Mouse (Mus musculus) spleen, adult 2 months (tissue): ENCODE results near the gene Cklf.
"Not testable (repeated sequence)": the region's sequence is repeated elsewhere in the genome, so short reads cannot be mapped to it uniquely, and the experiment has no call there.

Source experiments
- CTCF ChIP-seq: fragments of 200-500 bp; IDR thresholded peaks from 2 replicates; pipeline ENCODE4 v1.5.1; 2011; ENCODE audit warnings: mild to moderate bottlenecking, inconsistent platforms; ENCODE audit not compliant: insufficient read depth, insufficient read length, insufficient replicate concordance; ENCODE audit errors: extremely low read depth
- POLR2A ChIP-seq: fragments of 200-500 bp; IDR thresholded peaks from 2 replicates; pipeline ENCODE4 v1.6.1; 2011; ENCODE audit warnings: low read depth, low read length, inconsistent platforms

DNA sequence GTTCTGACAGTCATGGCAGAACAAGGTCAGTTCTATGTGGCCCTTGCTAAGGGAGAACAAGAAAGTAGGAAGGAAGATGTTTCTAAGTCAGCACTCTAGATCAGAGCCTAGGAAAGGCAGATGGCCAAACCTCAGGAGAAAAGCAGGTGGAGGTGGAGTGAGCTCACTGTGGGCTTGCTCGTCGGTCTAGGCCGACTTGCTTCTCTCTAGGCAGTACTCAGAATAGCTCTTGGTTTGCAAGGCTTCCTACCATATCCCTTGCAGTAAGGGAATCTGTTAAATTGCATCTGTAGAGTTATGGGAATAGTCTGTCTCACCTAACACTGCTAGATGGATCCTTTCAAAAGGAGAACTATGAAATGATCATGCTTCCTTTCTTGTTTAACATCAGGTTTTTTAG, 61.4 kb downstream of the Cklf start:
- TF ChIP-seq CTCF, POLR2A: not testable (repeated sequence)
